Mouse (Mus musculus) stomach, postnatal 0 days (tissue): ENCODE measurements at regions not wholly inside any gene's neighbourhood (a gene's known extent, or its start where the extent isn't known, plus 50 kb on each side); places are given as distances from the start of the nearest gene placed in this dataset.

ENCODE experiments used
- CTCF ChIP-seq: IDR thresholded peaks from 2 replicates; pipeline ENCODE4 v1.5.1; 2016; ENCODE audit warnings: antibody characterized with exemption, low read depth, mild to moderate bottlenecking, moderate library complexity
- EP300 ChIP-seq: optimal IDR thresholded peaks from 2 replicates; pipeline ENCODE3; 2016; ENCODE audit warnings: antibody characterized with exemption

DNA sequence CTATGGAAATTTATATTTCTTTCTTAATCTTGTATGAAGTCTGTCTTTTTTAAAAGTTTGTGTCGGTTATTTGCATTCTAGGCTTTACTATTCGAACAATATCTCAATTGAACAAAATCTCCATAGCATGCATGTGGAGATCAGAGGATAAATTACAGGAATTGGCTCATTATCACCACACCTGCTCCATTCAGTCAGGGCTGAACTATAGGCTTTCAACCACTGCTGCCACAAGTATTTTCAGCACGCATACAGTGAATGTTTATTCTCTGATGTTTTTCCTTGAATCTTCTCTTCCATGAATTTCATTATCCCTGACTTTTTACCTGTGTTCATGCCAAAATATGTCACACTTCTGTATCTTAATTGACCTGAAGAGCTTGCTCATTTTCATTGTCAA, 207.2 kb downstream of the Etv1 start:
- TF ChIP-seq CTCF (no peak), EP300 (no peak)
